19 mouse cellular contexts compared by ENCODE assay signal in the genomic region with DNA sequence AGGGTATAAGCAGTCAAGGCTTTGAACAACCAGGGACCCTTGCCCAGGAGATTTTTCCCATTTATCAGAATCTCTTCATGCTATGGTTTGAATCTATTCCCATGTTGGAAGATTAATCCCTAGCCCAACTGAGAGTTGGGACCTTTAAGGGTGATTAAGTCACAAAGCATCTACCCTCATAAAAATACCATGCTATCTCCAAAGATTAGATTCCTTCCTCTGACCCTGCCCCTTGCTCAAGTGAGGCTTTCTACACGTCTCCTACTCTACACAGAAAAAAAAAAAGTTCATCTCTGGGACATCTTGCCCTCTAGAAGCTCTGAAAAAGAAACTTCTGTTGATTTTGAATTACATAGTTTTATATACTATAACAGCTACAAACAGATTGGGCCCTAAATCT.
"Had no signal": no experiment of that assay in that cellular context is flagged by ENCODE, and none has a peak within 500 bp of the region (broad histone marks: within the 10 kb centered on the region; RNA-seq: fewer than 3 reads in every experiment).

No protein-coding gene starts in this region.

- H3K27ac ChIP-seq: lung, embryonic 15.5 days; macrophage; midbrain, embryonic 13.5 days; midbrain, embryonic 15.5 days; neural tube, embryonic 12.5 days; stomach, embryonic 15.5 days; stomach, postnatal 0 days had no signal

- H3K4me1 ChIP-seq: lung, embryonic 15.5 days; megakaryocyte, embryonic 14.5 days; midbrain, embryonic 13.5 days; midbrain, embryonic 15.5 days; neural tube, embryonic 12.5 days; stomach, embryonic 15.5 days had no signal

- H3K4me3 ChIP-seq: lung, embryonic 15.5 days; megakaryocyte, embryonic 14.5 days; midbrain, embryonic 13.5 days; midbrain, embryonic 15.5 days; neural tube, embryonic 12.5 days; stomach, embryonic 15.5 days had no signal

- ATAC-seq: liver, postnatal 0 days; lung, postnatal 0 days; midbrain, embryonic 13.5 days; midbrain, embryonic 15.5 days had no signal

- DNase-seq: liver, postnatal 0 days; lung, adult 2 months; lung, postnatal 14 days; lung, postnatal 36 days; right cerebral cortex, postnatal 14 days; spleen, adult 18-20 months; thymus, adult 2 months; thymus, postnatal 25 days; thymus, postnatal 4 days had no signal

- H3K9me3 ChIP-seq: lung, embryonic 15.5 days; megakaryocyte, embryonic 14.5 days; midbrain, embryonic 13.5 days; midbrain, embryonic 15.5 days; neural tube, embryonic 12.5 days; stomach, embryonic 15.5 days had no signal

- H3K9ac ChIP-seq: liver, postnatal 0 days; lung, embryonic 15.5 days; midbrain, embryonic 13.5 days; midbrain, embryonic 15.5 days; neural tube, embryonic 12.5 days; stomach, embryonic 15.5 days had no signal

- H3K36me3 ChIP-seq: lung, embryonic 15.5 days; midbrain, embryonic 13.5 days; midbrain, embryonic 15.5 days; neural tube, embryonic 12.5 days; stomach, embryonic 15.5 days had no signal

- H3K4me2 ChIP-seq: lung, embryonic 15.5 days; midbrain, embryonic 11.5 days; midbrain, embryonic 13.5 days; midbrain, embryonic 15.5 days; neural tube, embryonic 12.5 days; stomach, embryonic 15.5 days had no signal

- H3K27me3 ChIP-seq: lung, embryonic 15.5 days; megakaryocyte, embryonic 14.5 days; midbrain, embryonic 13.5 days; midbrain, embryonic 15.5 days; neural tube, embryonic 12.5 days; stomach, embryonic 15.5 days had no signal
